Mouse (Mus musculus) thymus, adult 2 months (tissue): ENCODE results near the gene Atf3. TPM values are rescaled to one million over a fixed set of nuclear protein-coding genes. Genes with fewer than 3 reads are reported as not detected.

Source experiments
- DNase-seq: peaks from one replicate; pipeline ENCODE4 v3.0.0; 2021
- H3K27ac ChIP-seq: fragments of 200-500 bp; 2 replicates; pipeline ENCODE4 v1.5.1; 2012; ENCODE audit warnings: low read length, control low read depth; ENCODE audit not compliant: control insufficient read depth, insufficient read depth
- H3K27me3 ChIP-seq: fragments of 200-500 bp; 2 replicates; pipeline ENCODE4 v1.6.1; 2012; ENCODE audit warnings: mild to moderate bottlenecking, low read length, moderate library complexity, mixed read lengths; ENCODE audit not compliant: control insufficient read depth, insufficient read depth
- H3K36me3 ChIP-seq: fragments of 200-500 bp; 2 replicates; pipeline ENCODE4 v1.6.1; 2012; ENCODE audit warnings: mild to moderate bottlenecking, low read length, moderate library complexity; ENCODE audit not compliant: control insufficient read depth, insufficient read depth
- H3K4me1 ChIP-seq: fragments of 200-500 bp; replicated peaks from 2 replicates; pipeline ENCODE4 v1.6.1; 2012; ENCODE audit warnings: low read length; ENCODE audit not compliant: control insufficient read depth, insufficient read depth
- H3K4me3 ChIP-seq: fragments of 200-500 bp; 2 replicates; pipeline ENCODE4 v1.5.1; 2012; ENCODE audit warnings: mild to moderate bottlenecking, low read length, control low read depth, moderate library complexity; ENCODE audit not compliant: control insufficient read depth, insufficient read depth
- CTCF ChIP-seq: fragments of 200-500 bp; IDR thresholded peaks from 2 replicates; pipeline ENCODE4 v1.5.1; 2012; ENCODE audit warnings: mild to moderate bottlenecking, control low read depth, low read length, moderate library complexity, borderline replicate concordance; ENCODE audit not compliant: control insufficient read depth, poor library complexity, insufficient read depth; ENCODE audit errors: extremely low read depth
- POLR2A ChIP-seq: fragments of 200-500 bp; IDR thresholded peaks from 2 replicates; pipeline ENCODE4 v1.6.1; 2012; ENCODE audit warnings: mild to moderate bottlenecking, low read length, control low read depth, moderate library complexity; ENCODE audit not compliant: control insufficient read depth, poor library complexity, insufficient read depth; ENCODE audit errors: extremely low read depth
- WGBS: fragments of 180-500 bp; shearing (Covaris S2); methylation state at CpG from one replicate; pipeline ENCODE4 v1.1.7; 2018; 5-methylcytosine and 5-hydroxymethylcytosine counted together
- polyA plus RNA-seq: library from polyadenylated mRNA; depleted of rRNA; stranded (reverse); fragments of >200 nt; gene quantifications from 2 replicates; pipeline ENCODE4 v1.2.3, GENCODE M21; 2012

The Atf3 gene
- polyA plus RNA-seq, 1 experiment = 4.2 TPM

- Histone ChIP-seq H3K27ac (no peak overlapping the region), H3K4me1 (no peaks in the 10 kb centered on the region; the same call in 1 of the 2 replicates), H3K4me3 (no peak overlapping the region), H3K36me3 (no peaks in the 10 kb centered on the region), H3K27me3 (no peaks in the 10 kb centered on the region)
- 33% methylated on average over 8 of the region's 8 CpGs for WGBS
- no peak for DNase-seq
- no peak for TF ChIP-seq CTCF
- no peak for TF ChIP-seq POLR2A
These were observed 76.9 kb downstream of the Atf3 start for GRCm38 (mm10) chr1:191140983-191141382.

- Histone ChIP-seq H3K27ac (no peak overlapping the region), H3K4me3 (no peak overlapping the region), H3K27me3 (no peaks in the 10 kb centered on the region), H3K4me1 (no peaks in the 10 kb centered on the region; the same call in 1 of the 2 replicates), H3K36me3 (no peaks in the 10 kb centered on the region)
- TF ChIP-seq POLR2A = no peak
- no peak for TF ChIP-seq CTCF
- 59% methylated on average over 7 of the region's 7 CpGs for WGBS
- no peak for DNase-seq
These were observed 78.9 kb downstream of the Atf3 start for GRCm38 (mm10) chr1:191138874-191139495.

- no peak for TF ChIP-seq POLR2A
- 60% methylated on average over 4 of the region's 4 CpGs for WGBS
- Histone ChIP-seq H3K27ac (no peak overlapping the region), H3K27me3 (no peaks in the 10 kb centered on the region), H3K4me3 (no peak overlapping the region), H3K36me3 (no peaks in the 10 kb centered on the region), H3K4me1 (no peaks in the 10 kb centered on the region; the same call in 1 of the 2 replicates)
- DNase-seq = no peak
These were observed 79.4 kb downstream of the Atf3 start for GRCm38 (mm10) chr1:191138436-191138835.

GRCm38 (mm10) chr1:191135406-191135805 is 82.4 kb downstream of the Atf3 start:
- no peak for DNase-seq
- Histone ChIP-seq H3K4me1 (no peaks in the 10 kb centered on the region), H3K4me3 (no peak overlapping the region), H3K36me3 (no peaks in the 10 kb centered on the region), H3K27ac (no peak overlapping the region), H3K27me3 (no peaks in the 10 kb centered on the region)
- TF ChIP-seq POLR2A (no peak), CTCF (no peak)
- WGBS = 85% methylated on average over 4 of the region's 4 CpGs

- Histone ChIP-seq H3K27ac (no peak overlapping the region), H3K27me3 (no peaks in the 10 kb centered on the region), H3K36me3 (no peaks in the 10 kb centered on the region), H3K4me3 (no peak overlapping the region), H3K4me1 (no peaks in the 10 kb centered on the region)
- 4% methylated on average over 5 of the region's 5 CpGs for WGBS
- DNase-seq = no peak
- TF ChIP-seq POLR2A (no peak), CTCF (no peak)
These were observed 84.9 kb downstream of the Atf3 start for GRCm38 (mm10) chr1:191132934-191133333.

GRCm38 (mm10) chr1:191132240-191132639 is 85.6 kb downstream of the Atf3 start:
- WGBS = 84% methylated on average over 5 of the region's 5 CpGs
- TF ChIP-seq CTCF (no peak), POLR2A (no peak)
- Histone ChIP-seq H3K36me3 (no peaks in the 10 kb centered on the region), H3K27me3 (no peaks in the 10 kb centered on the region), H3K4me1 (no peaks in the 10 kb centered on the region), H3K4me3 (no peak overlapping the region), H3K27ac (no peak overlapping the region)
- no peak for DNase-seq

GRCm38 (mm10) chr1:191131692-191132091 is 86.1 kb downstream of the Atf3 start:
- TF ChIP-seq POLR2A = no peak
- no peak for TF ChIP-seq CTCF
- H3K27ac ChIP-seq = no peak overlapping the region
- H3K4me1 ChIP-seq = no peaks in the 10 kb centered on the region
- no peaks in the 10 kb centered on the region for H3K27me3 ChIP-seq
- H3K4me3 ChIP-seq = no peak overlapping the region
- DNase-seq = no peak
- no peaks in the 10 kb centered on the region for H3K36me3 ChIP-seq
- 79% methylated on average over 2 of the region's 2 CpGs for WGBS
